Comparison of ENCODE assay signal across 10 mouse cellular contexts in the genomic region with DNA sequence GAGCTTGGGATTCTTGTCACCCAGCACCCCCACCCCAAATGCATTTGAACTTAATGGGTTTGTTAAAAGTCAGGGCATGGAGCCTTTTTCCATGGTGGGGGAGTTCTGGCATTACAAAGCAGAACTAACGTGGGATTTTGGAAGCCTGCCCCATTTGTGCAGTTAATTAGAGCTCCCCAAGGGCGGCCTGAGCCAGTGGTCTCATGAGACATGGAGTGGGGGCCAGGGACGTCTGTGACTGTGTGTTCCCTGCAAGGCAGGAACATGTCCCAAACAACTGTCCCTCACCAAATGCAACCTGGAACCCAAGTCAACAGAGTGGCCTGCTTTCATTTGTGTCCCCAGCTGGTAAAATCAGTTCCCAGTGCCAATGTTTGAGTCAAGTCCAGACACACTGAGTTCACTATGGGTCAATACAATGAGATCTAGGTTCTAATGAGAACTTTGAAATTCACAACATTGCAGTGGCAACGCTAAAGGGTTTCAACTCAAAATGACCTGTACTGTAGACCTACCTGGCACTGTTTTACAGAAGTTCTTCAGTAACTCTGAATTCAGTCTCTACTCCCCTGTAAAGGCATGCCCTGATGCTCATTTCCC.
"Had no signal": no experiment of that assay in that cellular context is flagged by ENCODE, and none has a peak within 500 bp of the region (broad histone marks: within the 10 kb centered on the region; RNA-seq: fewer than 3 reads in every experiment).

No protein-coding gene starts in this region.

- H3K4me2 ChIP-seq: limb, embryonic 13.5 days; liver, embryonic 13.5 days; neural tube, embryonic 12.5 days had no signal

- H3K4me3 ChIP-seq: limb, embryonic 13.5 days; liver, embryonic 13.5 days; neural tube, embryonic 12.5 days had no signal

- H3K27me3 ChIP-seq: limb, embryonic 13.5 days; liver, embryonic 13.5 days; neural tube, embryonic 12.5 days had no signal

- H3K36me3 ChIP-seq: limb, embryonic 13.5 days; liver, embryonic 13.5 days; neural tube, embryonic 12.5 days had no signal

- H3K9ac ChIP-seq: limb, embryonic 13.5 days; liver, embryonic 13.5 days; neural tube, embryonic 12.5 days had no signal

- H3K27ac ChIP-seq: limb, embryonic 13.5 days; liver, embryonic 13.5 days; neural tube, embryonic 12.5 days; stomach, postnatal 0 days had no signal

- H3K9me3 ChIP-seq: limb, embryonic 13.5 days; liver, embryonic 13.5 days; neural tube, embryonic 12.5 days had no signal

- H3K4me1 ChIP-seq: liver, embryonic 13.5 days had no signal

- DNase-seq: kidney, adult 8-10 months; kidney, postnatal 25 days; liver, embryonic 13.5 days; lung, adult 18-20 months; lung, postnatal 36 days; midbrain, embryonic 14.5 days; thymus, postnatal 4 days had no signal
